Mouse (Mus musculus): Measurements from ENCODE around the gene Gm6588.
"Not testable (repeated sequence)": the region's sequence is repeated elsewhere in the genome, so short reads cannot be mapped to it uniquely, and the experiment has no call there.

The Gm6588 gene

DNA sequence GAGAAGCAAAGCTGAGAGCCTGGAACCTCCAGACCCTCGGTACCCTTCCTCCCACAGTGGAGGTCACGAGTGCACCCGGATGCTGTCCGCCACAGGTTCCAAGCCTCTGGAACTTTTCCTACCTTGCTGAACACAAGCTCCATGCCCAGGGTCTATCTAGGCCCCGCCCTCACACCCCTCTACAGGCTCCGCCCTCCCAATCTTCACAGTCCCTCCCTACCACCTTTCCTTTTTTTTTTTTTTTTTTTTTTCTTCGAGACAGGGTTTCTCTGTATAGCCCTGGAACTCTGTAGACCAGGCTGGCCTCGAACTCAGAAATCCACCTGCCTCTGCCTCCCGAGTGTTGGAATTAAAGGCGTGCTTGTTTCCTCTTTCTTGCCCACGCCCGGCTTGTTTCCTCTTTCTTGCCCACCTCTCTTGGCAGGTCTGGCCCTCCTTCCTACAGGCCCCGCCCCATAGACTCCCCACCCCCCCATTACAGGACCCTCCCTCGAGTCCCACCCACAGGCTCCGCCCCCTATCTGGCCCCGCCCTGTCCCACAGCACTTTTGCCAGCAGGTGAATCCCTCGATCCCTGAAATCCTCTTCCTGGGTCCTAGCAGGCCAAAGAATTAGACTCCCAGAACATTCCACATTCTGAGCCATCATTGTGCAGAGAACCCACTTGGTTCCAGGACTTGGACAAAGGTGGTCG lies at the start of gene Gm6588:
TSS of gene Gm6588 (plus strand) at position 680 of the 694 bp plus-strand sequence.
- no peak for DNase-seq (ENCODE audit: low read depth)

DNA sequence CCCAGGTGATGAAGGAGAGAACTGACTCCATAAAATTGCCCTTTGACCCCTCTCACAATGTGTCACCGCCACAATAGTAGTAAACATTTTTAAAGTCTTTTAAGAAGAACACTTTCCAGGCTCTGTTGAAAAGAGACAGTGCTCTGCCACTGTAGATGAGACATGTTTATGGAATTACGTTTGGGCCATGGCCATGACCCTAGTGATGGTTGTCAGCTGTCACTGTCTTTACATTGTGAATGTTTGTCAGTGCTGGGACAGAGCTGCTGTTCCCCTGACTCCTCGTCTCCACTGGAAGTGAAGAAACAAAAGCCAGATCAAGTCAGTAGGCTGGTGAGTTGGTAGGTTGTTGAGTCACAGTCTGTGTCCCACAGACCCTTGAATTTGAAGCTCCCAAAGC lies 46.8 kb upstream of the Gm6588 start:
- no peak for DNase-seq (ENCODE audit: low read depth)

DNA sequence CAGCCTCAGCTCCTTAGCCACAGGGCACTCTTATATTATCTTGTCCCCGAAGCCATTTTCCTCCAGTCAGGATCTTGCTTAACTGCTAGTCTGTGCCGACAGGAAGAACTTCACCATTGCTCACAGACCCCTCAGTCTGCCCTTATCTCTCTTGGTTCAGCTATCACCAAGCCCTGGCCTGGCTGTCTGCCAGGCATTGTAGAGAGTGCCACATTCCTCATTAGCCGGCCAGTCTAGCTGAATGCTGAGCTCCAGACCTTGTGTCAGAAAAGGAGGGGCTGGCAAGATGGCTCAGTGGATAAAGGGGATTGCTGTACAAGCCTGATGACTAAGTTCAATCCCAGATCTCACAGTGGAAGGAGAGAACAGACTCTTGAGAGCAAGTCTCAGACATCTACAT lies 43.2 kb upstream of the Gm6588 start:
- DNase-seq (ENCODE audit: low read depth), result peak; percentile 85

DNA sequence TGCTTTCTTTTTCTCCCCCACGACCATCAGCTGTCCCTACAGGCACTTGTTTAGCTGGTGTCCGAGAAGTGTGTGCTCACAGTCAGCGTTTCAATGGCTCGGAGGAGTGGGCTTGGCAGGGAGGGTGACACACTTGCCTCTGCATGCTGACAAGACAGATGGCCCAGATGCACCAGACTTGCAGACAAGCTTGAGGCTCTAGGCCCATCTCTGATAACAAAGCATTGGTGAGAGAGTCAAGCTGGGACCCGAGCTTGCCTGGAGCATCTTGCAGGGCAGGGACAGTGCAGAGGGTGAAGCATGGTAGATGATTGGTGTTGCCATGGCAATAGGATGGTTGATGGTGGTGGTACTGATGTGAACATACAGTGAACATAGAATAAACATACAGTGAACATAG lies 40.0 kb upstream of the Gm6588 start:
- DNase-seq (ENCODE audit: low read depth), result no peak

DNA sequence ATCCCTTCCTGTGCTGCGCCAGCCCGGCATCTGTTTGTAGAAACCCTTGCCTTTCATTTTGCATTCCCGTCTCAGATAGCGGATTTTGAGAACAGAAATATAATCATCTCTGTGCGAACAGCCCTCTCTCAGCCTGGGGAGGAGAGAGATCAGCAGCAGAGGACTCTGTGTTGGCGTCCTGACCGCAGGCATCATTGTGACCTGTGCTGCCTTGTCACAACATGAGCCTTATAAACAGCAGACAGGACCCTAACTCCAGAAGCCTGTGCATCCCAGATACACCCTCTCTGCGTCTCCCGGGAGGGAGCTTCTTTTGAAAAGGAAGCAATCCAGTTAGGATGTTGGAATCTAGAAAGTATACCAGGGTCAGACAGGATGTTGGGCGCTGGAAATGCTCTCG lies 38.2 kb upstream of the Gm6588 start:
- DNase-seq (ENCODE audit: low read depth), result no peak

DNA sequence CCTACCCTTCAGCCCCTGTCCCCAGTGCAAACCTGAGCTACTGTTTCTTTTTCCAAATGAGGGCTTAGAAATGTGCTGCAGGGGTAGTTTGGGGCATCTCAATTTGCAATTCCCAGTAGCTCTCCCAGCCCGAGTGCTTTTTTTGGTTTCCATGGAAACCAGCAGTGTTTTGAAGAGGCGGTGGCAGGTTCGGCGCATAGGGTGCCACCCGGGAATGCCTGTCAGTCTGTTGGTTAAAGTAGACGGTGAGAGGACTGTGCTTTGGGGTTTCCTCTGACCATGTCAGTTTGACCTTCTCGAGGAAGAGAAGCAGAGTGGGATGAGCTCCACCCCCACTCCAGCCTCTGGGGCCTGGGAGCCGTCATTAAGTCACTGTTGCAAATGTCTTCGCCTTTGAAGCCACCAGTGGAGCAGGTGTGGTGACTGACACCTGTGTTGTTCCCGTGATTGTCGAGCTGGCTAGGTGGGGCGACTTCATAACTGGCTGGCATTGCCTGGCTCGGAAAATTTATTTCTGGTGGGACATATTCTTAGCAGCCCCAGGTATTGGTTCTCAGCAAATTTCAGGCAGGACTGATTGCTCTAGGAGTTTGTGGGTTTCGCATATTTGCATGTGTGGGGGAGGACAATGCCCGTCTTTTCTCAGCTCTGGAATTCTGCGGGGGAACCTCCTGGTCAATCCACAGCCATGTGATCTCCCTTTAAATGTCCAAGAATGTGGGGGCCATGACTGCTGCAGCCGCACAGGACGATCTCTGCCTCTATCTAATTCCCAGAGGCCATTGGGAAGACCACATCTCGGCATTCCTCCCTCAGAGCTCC lies 37.5 kb upstream of the Gm6588 start:
- DNase-seq (ENCODE audit: low read depth), result no peak

DNA sequence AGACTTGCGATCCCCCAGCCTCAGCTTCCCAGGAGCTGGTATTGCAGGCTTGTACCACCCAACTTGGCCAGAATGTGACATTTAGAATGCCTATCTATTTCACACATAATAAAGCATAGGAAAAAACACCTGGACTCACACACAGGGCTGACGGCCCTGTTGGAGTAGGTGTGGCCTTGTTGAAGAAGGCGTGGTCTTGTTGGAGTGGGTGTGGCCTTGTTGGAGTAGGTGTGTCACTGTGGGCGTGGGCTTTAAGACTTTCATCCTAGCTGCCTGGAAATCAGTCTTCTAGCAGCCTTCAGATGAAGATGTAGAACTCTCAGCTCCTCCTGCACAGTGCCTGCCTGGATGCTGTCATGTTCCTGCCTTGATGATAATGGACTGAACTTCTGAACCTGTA lies 36.4 kb upstream of the Gm6588 start:
- not testable (repeated sequence) for DNase-seq (ENCODE audit: low read depth)

DNA sequence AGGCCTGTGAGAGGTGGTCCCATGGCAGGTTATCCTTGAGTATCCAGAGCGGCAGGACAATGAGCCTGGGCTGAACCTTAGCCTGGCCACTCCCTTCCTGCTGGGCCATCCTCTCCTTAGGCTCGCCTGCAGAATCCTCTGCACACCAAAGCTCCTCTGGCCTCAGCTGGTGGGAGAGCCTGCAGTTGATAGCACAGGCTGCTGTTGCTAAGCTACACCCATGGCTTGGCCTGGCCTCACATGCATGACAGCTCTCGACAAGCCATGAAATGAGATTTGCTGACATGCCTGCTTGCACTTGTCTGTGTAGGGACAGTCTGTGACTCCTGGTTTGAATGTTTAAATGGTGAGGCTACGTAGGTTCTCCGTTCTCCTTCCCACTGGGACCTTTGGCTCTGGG lies 32.6 kb upstream of the Gm6588 start:
- DNase-seq (ENCODE audit: low read depth), result no peak

DNA sequence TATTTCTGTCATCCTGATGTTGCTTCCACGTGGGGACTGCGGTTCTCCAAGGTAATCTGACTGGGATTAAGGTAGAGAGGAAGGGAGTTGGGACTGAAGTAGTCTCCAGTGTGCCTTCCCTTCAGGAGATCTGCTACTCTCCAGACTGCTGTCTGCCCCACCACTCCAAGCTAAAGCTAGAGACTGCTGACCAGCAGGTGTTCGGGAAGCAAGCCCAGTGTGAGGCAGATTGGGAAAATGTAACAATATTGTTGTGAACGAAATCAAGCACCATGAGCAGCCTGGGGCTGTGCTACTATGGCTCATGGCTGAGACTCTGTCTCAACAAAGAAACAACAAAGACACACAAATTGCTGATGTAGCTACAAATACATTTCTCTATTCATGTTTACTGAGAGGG lies 31.2 kb upstream of the Gm6588 start:
- no peak for DNase-seq (ENCODE audit: low read depth)

DNA sequence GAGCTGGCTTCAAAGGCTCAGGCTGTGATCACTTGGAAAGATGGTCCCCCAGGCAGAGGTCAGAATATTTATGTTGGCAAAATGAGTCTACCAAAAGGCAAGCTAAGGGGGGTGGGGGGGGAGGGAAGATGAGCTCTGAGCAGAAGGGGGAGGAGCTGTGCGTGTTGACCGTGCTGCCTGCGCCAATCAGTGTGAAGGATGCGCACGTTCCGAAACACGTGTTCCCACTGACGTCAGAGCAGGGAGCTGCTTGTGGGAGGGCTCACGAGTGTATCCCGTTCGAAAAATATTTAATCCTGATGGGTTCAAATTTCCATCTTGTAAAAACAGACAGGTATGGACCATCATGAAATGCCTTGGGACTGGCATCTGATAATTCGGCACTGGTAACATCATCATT lies 29.7 kb upstream of the Gm6588 start:
- no peak for DNase-seq (ENCODE audit: low read depth)

DNA sequence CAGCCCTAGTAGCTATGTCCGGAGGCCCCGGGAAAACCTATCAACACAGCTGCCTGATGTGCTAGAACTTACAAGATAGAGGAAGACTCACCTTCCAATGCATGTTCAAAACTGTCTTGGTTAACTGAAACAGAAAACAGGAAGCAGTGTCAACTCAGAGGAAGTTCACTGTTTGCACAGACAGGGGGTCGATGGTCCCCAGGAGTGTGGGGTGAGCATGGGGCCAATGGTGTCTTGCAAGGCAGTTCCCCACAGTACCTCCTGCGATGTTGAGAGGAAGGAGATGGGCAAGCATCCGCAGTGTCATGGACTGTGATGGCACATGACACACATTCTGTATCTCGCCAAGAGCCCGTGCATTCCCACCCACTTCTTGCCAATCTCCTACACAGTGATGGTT lies 22.6 kb upstream of the Gm6588 start:
- peak; percentile 22 for DNase-seq (ENCODE audit: low read depth)

DNA sequence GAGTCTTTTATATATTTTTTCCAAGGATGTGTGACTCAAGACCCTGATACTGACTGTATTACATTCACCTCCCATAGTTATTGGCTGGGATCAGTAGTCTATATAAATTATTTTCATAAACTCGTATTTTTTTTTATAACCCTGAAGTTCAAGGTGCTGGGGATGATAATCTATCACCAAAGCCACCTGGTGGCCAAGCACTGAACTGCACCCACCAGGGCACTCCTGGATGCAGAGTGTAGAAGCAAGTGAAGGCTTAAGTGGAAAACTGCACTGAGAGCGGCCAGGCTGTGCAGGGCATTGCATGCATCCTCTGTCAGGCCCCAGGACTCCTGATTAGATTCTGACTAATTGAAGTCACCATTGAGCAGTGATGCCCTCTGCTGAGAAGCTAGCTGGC lies 21.9 kb upstream of the Gm6588 start:
- peak; percentile 61 for DNase-seq (ENCODE audit: low read depth)

DNA sequence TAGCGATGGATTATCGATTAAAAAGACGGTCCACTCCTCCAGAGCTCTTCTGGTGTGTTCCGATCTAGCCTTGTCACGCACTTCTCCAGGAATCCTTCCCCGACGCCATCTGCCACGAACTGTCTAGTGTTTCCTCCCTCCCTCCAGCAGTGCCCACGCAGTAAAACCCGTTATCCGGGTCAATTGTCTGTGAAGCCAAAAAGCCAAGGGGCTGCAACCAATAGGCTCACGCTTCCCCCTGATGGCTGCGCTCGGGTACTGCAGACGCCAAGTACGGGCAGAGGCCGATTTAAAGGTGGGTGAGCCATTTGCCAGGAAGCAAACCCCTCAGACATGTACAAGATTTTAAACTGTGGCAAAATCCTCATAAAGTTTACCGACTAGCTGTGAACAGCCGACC lies 20.3 kb upstream of the Gm6588 start:
- peak; percentile 53 for DNase-seq (ENCODE audit: low read depth)

DNA sequence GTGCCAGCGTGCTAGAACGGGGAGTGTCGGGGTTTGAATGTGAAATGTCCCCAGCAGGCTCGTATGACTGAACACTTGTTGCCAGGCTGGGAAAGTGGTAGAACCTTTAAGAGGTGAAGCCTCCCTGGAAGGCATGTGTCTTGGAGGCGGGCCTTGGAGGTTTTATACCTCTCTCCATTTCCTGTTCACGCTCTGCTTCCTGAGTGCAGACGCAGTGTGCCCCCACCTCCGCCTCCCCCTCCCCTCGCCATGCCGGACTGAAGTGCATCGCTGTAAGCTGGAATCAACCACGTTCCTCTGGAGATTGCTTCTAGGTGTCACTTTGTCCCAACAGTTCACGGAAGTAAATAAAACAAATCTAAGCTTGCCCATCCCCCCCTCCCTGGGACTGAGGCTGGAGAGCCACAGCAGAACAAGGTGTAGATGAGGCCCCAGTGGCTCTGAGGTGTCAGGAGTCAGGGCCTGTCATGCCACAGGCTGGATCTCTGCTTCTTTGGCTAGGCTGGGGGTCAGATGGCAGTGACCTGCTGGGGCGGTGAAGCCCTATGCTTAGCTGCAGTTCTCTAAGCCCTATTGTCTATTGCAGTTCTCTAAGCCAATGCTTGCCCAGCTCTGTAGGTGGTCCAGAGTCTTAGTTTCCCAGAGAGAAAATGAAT lies 18.0 kb upstream of the Gm6588 start:
- no peak for DNase-seq (ENCODE audit: low read depth)

DNA sequence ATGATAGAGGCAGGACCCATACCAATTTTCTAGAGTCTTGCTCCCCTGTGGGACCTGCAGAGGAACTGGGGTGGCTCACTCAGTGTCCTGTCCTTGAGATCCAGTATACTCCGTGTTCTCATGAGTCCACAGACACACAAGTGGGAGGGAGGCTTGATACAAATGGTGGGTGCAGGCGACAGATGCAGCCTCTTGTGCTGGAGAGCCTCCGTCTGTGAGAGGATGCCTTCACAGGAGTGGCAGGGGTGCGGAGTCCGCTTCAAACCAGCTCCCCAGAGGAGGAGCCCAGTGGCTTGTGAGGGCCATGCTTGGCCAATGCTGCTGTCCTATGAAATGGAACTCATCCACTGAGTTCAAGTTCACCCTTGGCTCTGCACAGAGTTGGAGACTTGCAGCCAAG lies 17.2 kb upstream of the Gm6588 start:
- DNase-seq (ENCODE audit: low read depth), result no peak

DNA sequence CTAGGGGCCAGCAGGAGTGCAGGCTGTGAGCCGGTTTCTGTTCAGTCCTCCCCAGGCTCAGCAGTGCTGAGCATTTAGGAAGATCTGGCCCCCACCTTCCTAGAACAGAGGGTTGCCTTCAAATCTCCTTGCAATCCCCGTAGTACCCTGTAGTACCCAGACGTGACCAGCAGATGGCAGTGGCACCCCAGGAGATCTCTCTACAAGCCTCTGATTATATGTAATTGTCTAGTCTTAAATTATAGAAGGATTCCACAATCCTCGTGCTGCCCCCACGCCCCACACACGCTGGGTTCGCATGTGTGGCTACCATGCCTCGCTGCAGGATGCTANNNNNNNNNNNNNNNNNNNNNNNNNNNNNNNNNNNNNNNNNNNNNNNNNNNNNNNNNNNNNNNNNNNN lies 16.2 kb upstream of the Gm6588 start:
- DNase-seq (ENCODE audit: low read depth), result peak; percentile 68

DNA sequence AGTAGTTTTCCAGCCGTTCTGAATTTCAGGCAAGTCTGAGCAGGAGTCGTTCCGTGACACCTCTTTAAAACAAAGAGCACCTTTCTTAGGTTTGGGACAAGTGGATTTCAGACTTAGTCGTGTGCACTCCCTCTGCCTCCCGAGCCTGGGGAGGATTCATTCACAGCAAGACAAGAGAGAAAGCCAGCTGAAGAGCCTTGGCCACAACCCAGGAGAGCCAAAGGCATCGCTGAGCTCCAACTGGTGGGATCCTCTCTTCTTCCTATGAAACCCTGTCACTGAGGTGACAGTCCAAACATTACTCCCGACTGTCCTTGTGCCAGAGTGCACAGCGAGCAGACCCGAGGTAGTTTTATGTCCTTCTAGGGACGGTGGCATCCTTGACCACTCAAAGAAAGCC lies 10.7 kb upstream of the Gm6588 start:
- no peak for DNase-seq (ENCODE audit: low read depth)

DNA sequence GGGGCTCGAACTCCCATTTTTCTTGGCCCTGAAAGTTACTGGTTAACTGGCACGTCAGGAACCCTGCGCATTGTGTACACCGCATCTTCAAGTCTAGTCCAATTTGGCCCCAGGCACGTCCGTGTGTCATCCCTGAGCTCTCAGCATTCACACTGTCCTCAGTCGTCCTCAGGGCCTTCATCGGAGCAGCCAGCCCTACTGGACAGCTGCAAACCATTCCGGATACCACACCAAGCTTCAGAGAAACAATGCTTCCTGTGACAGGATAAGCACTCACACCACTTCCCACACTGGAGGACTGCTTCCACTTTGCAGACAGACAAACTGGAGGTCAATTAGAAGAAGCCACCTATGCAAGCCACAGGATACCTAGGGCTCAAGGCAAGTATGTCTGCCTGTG lies 3.9 kb downstream of the Gm6588 start:
- peak; percentile 17 for DNase-seq (ENCODE audit: low read depth)

DNA sequence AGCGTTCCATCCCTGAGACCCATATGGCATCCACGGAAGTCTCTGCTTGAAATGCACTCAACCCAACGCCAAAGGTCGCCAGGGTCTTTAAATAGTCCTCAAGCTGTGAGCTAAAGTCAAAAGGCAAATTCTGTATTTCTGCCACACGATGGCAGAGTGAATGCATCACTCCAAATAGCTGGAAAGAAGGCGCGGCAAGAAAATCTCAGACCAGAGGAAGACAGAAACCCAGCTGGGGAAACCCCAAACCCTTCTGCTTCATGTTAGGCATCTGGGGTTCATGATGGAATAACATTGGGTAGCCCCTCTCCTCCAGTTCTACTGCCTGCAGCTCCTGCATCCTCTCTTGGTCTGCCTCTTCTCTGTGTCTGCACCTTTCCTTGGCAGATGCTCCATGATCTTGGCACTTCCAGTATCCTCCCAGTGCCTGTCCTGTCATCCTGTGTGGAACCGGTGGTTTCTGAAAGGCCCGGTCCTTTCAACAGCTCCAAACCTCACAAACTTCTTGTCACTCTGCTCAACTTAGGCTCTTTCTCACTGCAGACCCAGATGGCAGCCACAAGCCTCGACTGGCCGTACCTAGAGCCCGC lies 5.8 kb downstream of the Gm6588 start:
- DNase-seq (ENCODE audit: low read depth), result no peak

DNA sequence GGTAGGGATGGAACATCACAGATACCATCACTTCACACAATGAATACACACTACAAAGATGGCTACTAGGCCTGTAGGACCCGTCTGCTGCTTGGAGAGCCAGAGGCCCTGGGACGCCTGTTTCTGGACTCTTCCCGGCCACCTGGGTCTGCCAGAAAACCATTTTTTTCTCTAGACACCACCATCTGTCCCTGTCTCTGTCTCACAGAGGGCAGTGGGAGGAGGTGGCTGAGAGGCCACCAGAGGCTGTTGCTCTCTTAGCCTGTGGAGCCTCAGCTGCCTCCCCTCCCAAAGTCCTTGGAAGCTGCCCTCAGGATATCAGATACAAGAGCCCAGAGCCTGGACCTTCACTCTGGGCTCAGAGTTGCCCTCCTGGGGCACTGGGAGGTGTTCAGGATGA lies 10.7 kb downstream of the Gm6588 start:
- DNase-seq (ENCODE audit: low read depth), result no peak

DNA sequence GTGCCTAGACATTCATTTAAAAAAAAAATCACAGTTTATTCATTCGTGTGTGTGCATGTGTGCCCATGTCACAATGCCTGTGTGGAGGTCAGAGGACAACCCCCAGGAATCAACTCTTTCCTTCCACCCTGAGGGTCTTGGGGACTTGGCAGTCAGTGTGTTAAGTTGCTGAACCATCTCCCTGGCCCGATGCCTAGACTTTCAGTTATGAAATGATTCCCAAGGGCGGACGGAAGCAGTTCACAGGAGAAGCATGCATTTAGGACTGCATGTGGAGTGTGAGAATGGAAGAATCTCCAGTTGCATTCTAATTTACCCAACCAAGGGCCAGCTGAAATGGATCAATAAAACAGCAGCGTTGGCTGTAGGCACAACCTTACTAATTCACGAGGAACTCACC lies 17.1 kb downstream of the Gm6588 start:
- no peak for DNase-seq (ENCODE audit: low read depth)

DNA sequence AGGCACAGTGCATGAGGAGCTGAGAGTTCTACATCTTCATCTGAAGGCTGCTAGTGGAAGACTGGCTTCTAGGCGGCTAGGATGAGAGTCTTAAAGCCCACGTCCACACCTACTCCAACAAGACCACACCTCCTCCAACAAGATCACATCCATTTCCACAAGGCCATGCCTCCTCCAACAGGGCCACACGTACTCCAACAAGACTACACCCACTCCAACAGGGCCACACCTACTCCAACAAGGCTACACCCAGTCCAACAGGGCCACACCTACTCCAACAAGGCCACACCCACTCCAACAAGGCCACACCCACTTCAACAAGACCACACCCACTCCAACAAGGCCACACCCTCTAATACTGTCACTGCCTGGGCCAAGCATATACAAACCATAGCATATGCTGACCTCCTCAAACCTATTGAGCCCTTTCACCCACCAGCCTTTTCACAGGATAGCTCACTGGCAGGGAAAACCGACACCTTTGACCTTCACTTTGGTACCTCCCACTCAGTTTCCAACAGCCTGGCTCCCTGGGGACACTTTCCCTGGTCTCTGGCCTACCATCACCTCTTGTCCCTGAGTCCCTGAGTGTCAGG lies 19.9 kb downstream of the Gm6588 start:
- DNase-seq (ENCODE audit: low read depth), result peak; percentile 12
